Mouse (Mus musculus) lung, adult 2 months (tissue): ENCODE results near the gene Grap2.

Source experiments
- CTCF ChIP-seq: fragments of 200-500 bp; IDR thresholded peaks from 2 replicates; pipeline ENCODE4 v1.5.1; 2011; ENCODE audit warnings: mild to moderate bottlenecking, low read length, control low read depth; ENCODE audit not compliant: insufficient read depth
- POLR2A ChIP-seq: fragments of 200-500 bp; IDR thresholded peaks from 2 replicates; pipeline ENCODE4 v1.6.1; 2011; ENCODE audit warnings: low read depth, mild to moderate bottlenecking, control low read depth, low read length, borderline replicate concordance; ENCODE audit errors: extremely low read depth

- TF ChIP-seq POLR2A (no peak), CTCF (no peak)
Observed at GRCm38 (mm10) chr15:80574211-80575040, 2.0 kb downstream of the Grap2 start.
